Mouse (Mus musculus) heart, postnatal 0 days (tissue): ENCODE results near the gene N4bp2l1.

Experiments
- CTCF ChIP-seq: IDR thresholded peaks from 2 replicates; pipeline ENCODE4 v1.5.1; 2016; ENCODE audit warnings: antibody characterized with exemption, control low read depth, low read depth
- EP300 ChIP-seq: IDR thresholded peaks from 2 replicates; pipeline ENCODE4 v1.6.1; 2016; ENCODE audit warnings: antibody characterized with exemption, low read depth

DNA sequence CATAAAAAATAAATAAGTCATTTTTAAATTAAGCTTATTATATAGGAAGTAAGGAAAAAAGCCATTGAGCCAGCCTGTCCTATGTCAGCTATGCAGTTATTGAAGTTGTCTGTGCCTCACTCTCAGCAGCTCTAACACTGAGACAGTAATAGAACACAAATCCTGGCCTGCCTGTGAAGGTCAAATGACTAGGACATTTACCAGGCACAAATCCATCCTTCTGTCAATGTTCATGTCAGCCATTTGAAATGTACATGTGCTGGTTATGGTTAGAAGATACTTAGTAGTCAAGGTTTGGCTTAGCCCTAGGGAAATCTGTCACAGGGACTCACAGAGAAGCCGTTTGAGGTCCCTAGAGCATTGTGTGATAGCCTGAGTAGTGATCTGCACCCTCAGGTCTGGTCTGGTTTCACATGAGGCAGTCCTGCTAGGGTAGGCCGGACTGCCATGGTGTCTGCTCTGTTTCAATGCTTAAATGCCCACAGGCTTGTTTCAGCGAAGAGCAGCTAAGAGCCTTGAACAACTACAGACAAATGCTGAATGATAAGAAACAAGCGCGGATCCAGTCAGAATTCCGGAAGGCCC is 37.4 kb downstream of the N4bp2l1 start:
- TF ChIP-seq CTCF (no peak), EP300 (no peak)
